Mouse (Mus musculus) heart, adult 2 months (tissue): Measurements from ENCODE around the gene Cdpf1. TPM values are rescaled to one million over a fixed set of nuclear protein-coding genes. Genes with fewer than 3 reads are reported as not detected.

ENCODE experiments used
- DNase-seq, 2 experiments: peaks; one replicate each; pipeline ENCODE4 v3.0.0; 2021
- H3K27ac ChIP-seq: fragments of 200-600 bp; 2 replicates; pipeline ENCODE4 v1.8.1; 2022
- H3K27me3 ChIP-seq: fragments of 200-500 bp; 2 replicates; pipeline ENCODE4 v1.6.1; 2012; ENCODE audit warnings: mild to moderate bottlenecking, low read length, inconsistent platforms, mixed read lengths; ENCODE audit not compliant: control insufficient read depth, insufficient read depth
- H3K36me3 ChIP-seq: fragments of 200-500 bp; 2 replicates; pipeline ENCODE4 v1.6.1; 2012; ENCODE audit warnings: low read length, inconsistent platforms; ENCODE audit not compliant: control insufficient read depth, insufficient read depth
- H3K4me1 ChIP-seq: fragments of 200-500 bp; 2 replicates; pipeline ENCODE4 v1.6.1; 2011; ENCODE audit warnings: low read length; ENCODE audit not compliant: control insufficient read depth, insufficient read depth
- H3K4me3 ChIP-seq: fragments of 200-600 bp; 2 replicates; pipeline ENCODE4 v1.8.1; 2022
- H3K79me2 ChIP-seq: fragments of 200-500 bp; replicated peaks from 2 replicates; pipeline ENCODE4 v1.6.1; 2012; ENCODE audit warnings: mild to moderate bottlenecking, inconsistent platforms, low read length, moderate library complexity, mixed read lengths; ENCODE audit not compliant: control insufficient read depth, insufficient read depth
- H3K9ac ChIP-seq: fragments of 200-500 bp; 2 replicates; pipeline ENCODE4 v1.6.1; 2012; ENCODE audit warnings: low read depth, mild to moderate bottlenecking, control low read depth, inconsistent platforms, low read length, mixed read lengths
- CTCF ChIP-seq: fragments of 200-600 bp; IDR thresholded peaks from 2 replicates; pipeline ENCODE4 v1.8.1; 2022; ENCODE audit warnings: antibody characterized with exemption, mild to moderate bottlenecking, moderate library complexity
- EP300 ChIP-seq: fragments of 200-500 bp; IDR thresholded peaks from 2 replicates; pipeline ENCODE4 v1.6.1; 2011; ENCODE audit warnings: low read depth, low read length, control low read depth; ENCODE audit not compliant: insufficient read depth
- POLR2A ChIP-seq: fragments of 200-500 bp; IDR thresholded peaks from 2 replicates; pipeline ENCODE4 v1.6.1; 2011; ENCODE audit warnings: mild to moderate bottlenecking, low read depth, low read length, control low read depth; ENCODE audit not compliant: insufficient read depth
- WGBS: fragments of 180-500 bp; shearing (Covaris S2); methylation state at CpG from one replicate; pipeline ENCODE4 v1.1.7; 2018; 5-methylcytosine and 5-hydroxymethylcytosine counted together
- intact Hi-C: fragments of 180-260 bp; cut with DNase I; formaldehyde crosslinking; loops from one replicate; pipeline ENCODE4 v1.15.1; 2025
- polyA plus RNA-seq: library from polyadenylated mRNA; depleted of rRNA; stranded (reverse); fragments of >200 nt; gene quantifications from 2 replicates; pipeline ENCODE4 v1.2.3, GENCODE M21; 2012
- total RNA-seq, 2 experiments: library from RNA; stranded (reverse); gene quantifications; 2 replicates each; pipeline ENCODE4 v1.2.3; 2021

Gene Cdpf1
- total and polyA plus RNA-seq, 3 experiments, result 31.6 to 42.6 (median 37.3) TPM

DNA sequence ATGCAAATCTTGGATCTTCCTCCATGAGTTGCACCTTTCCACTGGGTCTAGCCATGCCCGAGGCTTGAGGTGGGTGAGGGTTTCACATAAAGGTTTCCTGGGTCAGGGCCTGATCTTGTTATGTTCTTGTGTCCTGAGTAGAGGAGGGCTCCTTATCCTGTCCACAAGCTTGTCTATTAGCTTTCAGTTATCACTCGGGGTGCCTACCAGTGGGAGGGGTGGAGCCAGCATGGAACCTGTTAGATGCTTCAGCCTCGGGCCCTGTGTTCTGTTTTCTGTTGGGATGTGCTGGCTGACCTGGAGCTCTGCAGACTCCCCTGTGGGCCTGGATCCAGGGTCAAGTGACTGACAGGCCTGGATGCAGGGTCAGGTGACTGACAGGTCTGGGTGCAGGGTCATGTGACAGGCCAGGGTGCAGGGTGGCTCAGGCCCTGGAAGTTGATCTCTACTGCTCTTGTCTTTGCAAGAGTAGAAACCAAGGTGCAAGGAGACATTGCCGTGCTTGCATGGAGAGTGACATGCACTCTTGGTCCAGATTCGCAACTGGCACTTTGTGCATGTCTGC is 30.4 kb upstream of the Cdpf1 start:
- intact Hi-C loops, result no loop called here
- DNase-seq, result no peak
- Histone ChIP-seq H3K4me1 (no peaks in the 10 kb centered on the region), H3K27me3 (no peaks in the 10 kb centered on the region), H3K36me3 (no peaks in the 10 kb centered on the region), H3K79me2 (no peaks in the 10 kb centered on the region), H3K4me3 (no peak overlapping the region), H3K27ac (no peak overlapping the region), H3K9ac (no peak overlapping the region)
- no peak for TF ChIP-seq EP300
- no peak for TF ChIP-seq POLR2A
- no peak for TF ChIP-seq CTCF
- 77% methylated on average over 5 of the region's 5 CpGs for WGBS

DNA sequence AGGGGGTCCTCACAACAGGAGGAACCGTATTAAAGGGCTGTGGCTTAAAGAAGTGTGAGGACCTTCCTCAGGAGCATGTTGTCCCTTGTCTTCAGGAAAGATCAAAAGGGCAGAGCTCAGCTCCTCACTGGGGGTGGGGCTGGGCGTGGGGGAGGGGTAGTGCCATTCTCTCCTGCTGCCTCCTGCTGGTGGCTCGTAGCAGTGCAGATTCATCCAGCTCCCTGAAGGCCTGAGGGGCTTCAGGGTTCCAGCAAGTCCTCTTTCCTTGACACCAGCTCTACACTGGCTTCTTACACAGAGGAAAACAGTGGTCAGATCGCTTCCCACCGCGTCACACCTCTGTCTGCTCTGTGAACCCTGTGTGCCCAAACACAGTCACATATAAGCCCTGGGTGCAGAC is 29.5 kb upstream of the Cdpf1 start:
- TF ChIP-seq POLR2A, result no peak
- TF ChIP-seq EP300, result no peak
- TF ChIP-seq CTCF, result peak; percentile 78
- H3K36me3 ChIP-seq, result no peaks in the 10 kb centered on the region
- H3K4me1 ChIP-seq, result no peaks in the 10 kb centered on the region
- peak in 1 of 2 experiments; percentile 34 for DNase-seq
- H3K4me3 ChIP-seq, result no peak overlapping the region
- H3K79me2 ChIP-seq, result no peaks in the 10 kb centered on the region
- no peak overlapping the region for H3K27ac ChIP-seq
- H3K27me3 ChIP-seq, result no peaks in the 10 kb centered on the region
- intact Hi-C loops, result no loop called here
- no peak overlapping the region for H3K9ac ChIP-seq
- 55% methylated on average over 6 of the region's 6 CpGs for WGBS

DNA sequence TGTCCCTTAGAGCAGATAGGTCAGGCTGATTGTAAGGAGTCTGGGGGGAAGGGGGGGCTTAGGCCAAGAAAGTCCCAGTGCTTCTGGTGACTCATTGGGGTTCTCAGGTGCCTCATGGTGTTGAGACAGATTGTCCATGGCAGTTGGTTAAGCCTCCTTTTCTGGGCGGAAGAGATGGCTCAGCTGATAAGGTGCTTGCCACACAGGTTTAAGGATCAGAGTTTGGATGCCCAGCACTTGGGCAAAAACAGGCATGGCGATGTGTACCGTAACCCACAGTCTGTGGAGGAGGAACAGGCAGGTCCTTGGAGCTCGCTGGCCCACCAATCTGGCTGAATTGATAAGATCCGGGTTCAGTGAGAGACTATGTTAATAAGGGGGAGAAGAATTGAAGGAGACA is 25.4 kb upstream of the Cdpf1 start:
- no peak for DNase-seq
- H3K4me3 ChIP-seq, result no peak overlapping the region
- no peaks in the 10 kb centered on the region for H3K79me2 ChIP-seq
- H3K27me3 ChIP-seq, result no peaks in the 10 kb centered on the region
- H3K4me1 ChIP-seq, result peaks cover 1% of the 10 kb centered on the region; the same call in 1 of the 2 replicates
- 79% methylated on average over 5 of the region's 5 CpGs for WGBS
- no peak overlapping the region for H3K9ac ChIP-seq
- no peak overlapping the region for H3K27ac ChIP-seq
- no peak for TF ChIP-seq CTCF
- TF ChIP-seq POLR2A, result no peak
- TF ChIP-seq EP300, result no peak
- intact Hi-C loops, result no loop called here
- H3K36me3 ChIP-seq, result no peaks in the 10 kb centered on the region

DNA sequence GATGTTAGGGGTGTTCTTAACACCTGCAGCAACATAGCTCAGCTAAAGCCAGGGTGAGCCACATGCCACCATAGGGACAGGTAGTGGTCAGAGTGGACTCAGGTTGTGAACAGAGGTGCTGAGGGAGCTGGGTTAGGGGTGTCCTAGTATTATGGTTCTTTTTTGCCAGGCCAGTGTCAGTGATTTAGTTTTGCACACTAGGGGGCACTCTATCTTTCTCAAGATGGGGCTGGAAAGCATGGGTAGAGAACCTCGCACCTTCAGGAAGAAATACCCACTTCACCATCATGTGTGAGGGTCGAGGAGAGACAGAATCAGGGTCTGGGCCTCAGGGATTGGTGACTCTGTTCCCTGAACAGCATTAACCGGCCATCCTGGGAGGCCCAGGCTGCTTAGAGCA is 23.8 kb upstream of the Cdpf1 start:
- 57% methylated on average over 3 of the region's 3 CpGs for WGBS
- Histone ChIP-seq H3K36me3 (no peaks in the 10 kb centered on the region), H3K79me2 (no peaks in the 10 kb centered on the region), H3K9ac (no peak overlapping the region), H3K27ac (no peak overlapping the region), H3K4me3 (no peak overlapping the region), H3K27me3 (no peaks in the 10 kb centered on the region), H3K4me1 (peaks cover 1% of the 10 kb centered on the region; the same call in 1 of the 2 replicates)
- DNase-seq, result no peak
- peak; percentile 56 for TF ChIP-seq CTCF
- no peak for TF ChIP-seq POLR2A
- intact Hi-C loops, result no loop called here

DNA sequence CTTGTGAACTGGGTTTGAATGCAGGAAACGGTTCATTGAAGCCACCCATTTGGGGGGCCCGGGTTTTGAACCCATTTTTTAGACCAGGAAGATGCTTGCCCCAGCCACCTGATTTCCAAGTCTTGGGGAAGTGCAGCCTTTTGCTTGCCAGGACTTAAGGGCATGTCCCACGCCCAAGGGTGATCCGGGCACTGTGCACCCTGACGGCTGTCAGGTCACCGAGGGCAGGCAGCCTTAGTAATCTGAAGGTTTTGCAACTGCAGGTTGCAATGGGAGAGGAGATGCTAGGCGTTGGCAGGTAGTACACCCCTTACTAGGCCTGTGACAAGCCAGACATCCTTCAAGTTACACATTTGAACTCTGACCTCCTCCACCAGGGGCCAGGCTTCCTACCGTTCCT is 21.1 kb upstream of the Cdpf1 start:
- TF ChIP-seq CTCF, result no peak
- no peak for TF ChIP-seq EP300
- TF ChIP-seq POLR2A, result no peak
- H3K36me3 ChIP-seq, result no peaks in the 10 kb centered on the region
- no peaks in the 10 kb centered on the region for H3K27me3 ChIP-seq
- intact Hi-C loops, result loop anchor here (1.0 to 2.0 kb wide), 2 partner anchors 21 to 26 kb away; partner anchors contain the start of genes Cdpf1 and Gtse1
- 53% methylated on average over 8 of the region's 8 CpGs for WGBS
- H3K4me1 ChIP-seq, result peaks cover 1% of the 10 kb centered on the region; the same call in 1 of the 2 replicates
- peak overlapping the region; percentile 77 for H3K9ac ChIP-seq
- H3K79me2 ChIP-seq, result no peaks in the 10 kb centered on the region
- no peak for DNase-seq
- peak overlapping the region; percentile 78 for H3K4me3 ChIP-seq
- peak overlapping the region; percentile 91 for H3K27ac ChIP-seq

DNA sequence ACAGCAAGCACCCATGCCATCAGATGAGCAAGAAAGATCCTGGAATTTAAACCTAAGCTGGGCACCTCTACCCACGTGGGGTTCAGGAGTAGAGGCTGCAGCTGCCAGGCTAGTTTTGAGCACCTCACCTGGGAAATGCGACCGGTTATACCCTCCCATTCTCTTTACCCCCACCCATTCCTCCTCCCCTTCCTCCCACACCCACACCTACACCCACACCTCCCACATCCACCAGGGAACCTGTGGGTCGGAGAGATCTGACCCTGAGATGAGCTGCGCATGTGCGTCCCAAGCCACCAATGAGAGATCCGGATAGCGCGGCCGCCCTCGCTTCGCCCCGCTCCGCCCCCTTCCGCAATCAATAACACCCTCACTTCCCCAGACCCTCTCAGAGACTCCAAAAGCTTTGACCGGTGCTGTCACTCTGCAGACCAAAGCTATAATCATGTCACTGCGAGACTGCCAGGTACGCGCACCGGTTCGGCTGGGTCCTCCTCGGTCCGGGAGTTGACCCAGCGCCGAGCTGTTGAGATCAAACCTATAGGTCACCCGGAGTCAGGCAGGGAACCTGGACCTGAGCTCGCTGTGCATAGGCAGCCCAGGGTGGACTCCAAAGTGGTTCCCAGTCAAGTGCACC is 20.6 kb upstream of the Cdpf1 start, which contains the start of gene Ttc38:
TSS of gene Ttc38 (plus strand) at position 353 of the 637 bp plus-strand sequence.
- H3K4me3 ChIP-seq, result peak within 1 kb of the TSS; percentile 78
- H3K9ac ChIP-seq, result peak within 1 kb of the TSS; percentile 77
- no peaks in the 10 kb centered on the region for H3K36me3 ChIP-seq
- H3K79me2 ChIP-seq, result no peaks in the 10 kb centered on the region
- TF ChIP-seq CTCF (no peak), POLR2A (peak; percentile 87; the same call in 1 of the 2 replicates), EP300 (peak; percentile 63; the same call in 1 of the 2 replicates)
- DNase-seq, result peak; percentile 87 to 91
- no peaks in the 10 kb centered on the region for H3K27me3 ChIP-seq
- H3K27ac ChIP-seq, result peak within 1 kb of the TSS; percentile 91
- peaks cover 1% of the 10 kb centered on the region; the same call in 1 of the 2 replicates for H3K4me1 ChIP-seq
- WGBS, result under 1% methylated on average over 27 of the region's 27 CpGs
- intact Hi-C loops, result loop anchor here (1.0 to 2.0 kb wide), 2 partner anchors 21 to 27 kb away; partner anchors contain the start of genes Cdpf1 and Gtse1
